Comparison of ENCODE assay signal across 8 mouse cellular contexts in the genomic region with DNA sequence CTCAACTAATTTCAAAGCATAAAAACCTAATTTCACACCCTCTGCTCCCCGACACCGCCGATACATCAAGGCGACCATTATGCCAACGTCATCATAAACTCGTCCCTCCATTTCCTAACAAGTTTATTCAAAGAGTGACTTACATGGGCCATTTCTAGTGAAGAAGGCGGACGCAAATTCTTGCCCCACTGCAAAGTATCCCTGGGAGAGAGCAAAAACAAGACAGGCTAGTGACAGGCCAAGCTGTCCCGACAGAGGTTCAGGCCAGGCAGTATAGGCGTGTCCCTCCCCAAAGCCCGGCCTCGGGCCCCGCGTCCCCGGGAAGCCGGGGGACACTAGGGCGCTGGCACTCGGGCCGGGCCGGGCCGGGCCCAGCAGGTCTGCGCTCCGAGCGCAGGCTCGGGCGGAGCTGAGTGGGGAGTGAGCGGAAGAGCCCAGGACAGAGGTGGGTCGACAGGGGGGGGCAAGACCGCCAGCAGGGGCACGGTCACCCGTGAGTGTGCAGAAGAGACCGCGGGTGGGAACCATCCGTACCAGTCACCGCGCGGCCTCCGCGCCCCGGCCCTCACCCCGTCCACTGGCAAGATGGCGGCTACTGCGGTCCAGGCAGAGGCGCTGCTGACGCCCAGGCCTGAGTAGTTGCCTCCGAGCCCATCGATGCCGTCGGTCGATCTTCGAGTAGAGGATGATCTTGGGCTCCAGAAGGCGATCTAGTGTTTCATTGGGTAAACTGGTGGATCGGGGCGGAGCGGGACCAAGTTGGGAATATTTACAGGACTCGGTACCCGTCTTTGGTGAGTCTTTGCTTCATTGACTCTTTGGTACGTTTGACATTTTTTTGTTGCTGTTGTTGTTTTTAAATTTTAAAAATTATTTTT. TPM values are rescaled to one million over a fixed set of nuclear protein-coding genes. Genes with fewer than 3 reads are reported as not detected.
DNase-seq lines count a peak whose midpoint lies in the region; ATAC-seq and TF ChIP-seq lines count a peak whose summit lies in the region.

TSS of gene Mmadhc (minus strand) at position 693 of the 878 bp plus-strand sequence.

- TF ChIP-seq CTCF in left cerebral cortex, adult 2 months (IDR thresholded peaks at IDR 0.05), result no peak; the same call in 1 of the 2 replicates

- H3K36me3 ChIP-seq in hindbrain, embryonic 15.5 days, result no peaks in the 10 kb centered on the region

- H3K4me1 ChIP-seq in hindbrain, embryonic 15.5 days (replicated peaks), result peaks cover 27% of the 10 kb centered on the region

- under 1% methylated on average over 58 of the region's 58 CpGs for WGBS in hindbrain, embryonic 15.5 days

- H3K9ac ChIP-seq in hindbrain, embryonic 15.5 days, result peak within 1 kb of the TSS; percentile 87

- H3K27me3 ChIP-seq in hindbrain, embryonic 15.5 days, result no peaks in the 10 kb centered on the region

- peak within 1 kb of the TSS; percentile 84 for H3K4me2 ChIP-seq in hindbrain, embryonic 15.5 days

- H3K9me3 ChIP-seq in hindbrain, embryonic 15.5 days, result no peaks in the 10 kb centered on the region

- peak within 1 kb of the TSS; percentile 93 for H3K27ac ChIP-seq in hindbrain, embryonic 15.5 days (replicated peaks)
- peak within 1 kb of the TSS; percentile 93 for H3K27ac ChIP-seq in left cerebral cortex, adult 2 months

- intact Hi-C loops in left cerebral cortex, adult 2 months (cut with DNase I), result loop anchor here (2.0 kb wide), 1 partner anchor 1776 kb away; the partner anchor contains the start of gene Rif1

- ATAC-seq in hindbrain, embryonic 15.5 days (ENCODE audit: low FRiP score, low read depth), result peak; percentile 96
- peak; percentile 93 for ATAC-seq in megakaryocyte, adult 5-6 weeks (ENCODE audit: poor library complexity, severe bottlenecking)

- DNase-seq in WW6 (ENCODE audit: low read depth, low spot score), result peak; percentile 81
- DNase-seq in cerebellum, postnatal 36 days, result peak; percentile 94
- peak; percentile 90 to 92 for DNase-seq in frontal cortex, postnatal 36 days (ENCODE audit: low spot score in 2 of 2)
- DNase-seq in left cerebral cortex, adult 2 months (ENCODE audit: extremely low spot score in 1 of 2, low spot score in 2 of 2), result peak; percentile 89 to 91
- peak; percentile 93 to 94 for DNase-seq in right cerebral cortex, adult 2 months (ENCODE audit: low spot score in 2 of 2)
- DNase-seq in urinary bladder, postnatal 14 days (ENCODE audit: low spot score), result peak; percentile 93

- peak within 1 kb of the TSS; percentile 97 for H3K4me3 ChIP-seq in hindbrain, embryonic 15.5 days
- peak within 1 kb of the TSS; percentile 73 for H3K4me3 ChIP-seq in left cerebral cortex, adult 2 months

RNA-seq across cellular contexts. Expression of gene Mmadhc, which starts in this region (rescaled TPM):
- 128 and 139 TPM in 2 replicates for polyA plus RNA-seq in hindbrain, embryonic 15.5 days (2015; fragmentation: Nextera tagmentation; extraction: Ambion mirVana)
- total RNA-seq in left cerebral cortex, adult 2 months (2021), result 10 to 100 TPM; 48.1 to 57.1 TPM
- total RNA-seq in megakaryocyte, adult 5-6 weeks (2015), result 76.9 and 77.0 TPM in 2 replicates
- total RNA-seq in megakaryocyte, adult 5-6 weeks (2017), result 45.9 and 62.3 TPM in 2 replicates

Comparison
In these comparisons a context has a peak if more than half of its experiments do, and no peak if none do; other contexts are left out.
1. Peak in every context shown above with its lines: DNase-seq, ATAC-seq, H3K4me3 ChIP-seq and H3K27ac ChIP-seq.